Mouse (Mus musculus): ENCODE data around the gene Mfsd6l. TPM values are rescaled to one million over a fixed set of nuclear protein-coding genes. Genes with fewer than 3 reads are reported as not detected.

Gene Mfsd6l
- polyA plus RNA-seq, 1 experiment, result not detected

GRCm38 (mm10) chr11:68526441-68526840 lies 29.5 kb upstream of the Mfsd6l start:
- WGBS, result 66% methylated on average over 4 of the region's 4 CpGs
- peaks cover 4% of the 10 kb centered on the region; the same call in 1 of the 2 replicates for H3K4me1 ChIP-seq (ENCODE audit: control insufficient read depth, insufficient read depth, low read length)
- no peak overlapping the region for H3K4me3 ChIP-seq (ENCODE audit: insufficient read depth, low read depth, low read length)
- no peak overlapping the region for H3K27ac ChIP-seq (ENCODE audit: insufficient read depth, low read depth, low read length)
- TF ChIP-seq POLR2A (IDR thresholded peaks at IDR 0.05; ENCODE audit: insufficient read depth, low read depth, low read length) (no peak), CTCF (IDR thresholded peaks at IDR 0.05; ENCODE audit: insufficient read depth, low read depth, low read length) (no peak)

GRCm38 (mm10) chr11:68531066-68531806 lies 24.8 kb upstream of the Mfsd6l start:
- no peak overlapping the region for H3K4me3 ChIP-seq (ENCODE audit: insufficient read depth, low read depth, low read length)
- no peak overlapping the region for H3K27ac ChIP-seq (ENCODE audit: insufficient read depth, low read depth, low read length)
- peak; percentile 45; the same call in 1 of the 2 replicates for TF ChIP-seq CTCF (IDR thresholded peaks at IDR 0.05; ENCODE audit: insufficient read depth, low read depth, low read length)
- no peak for TF ChIP-seq POLR2A (IDR thresholded peaks at IDR 0.05; ENCODE audit: insufficient read depth, low read depth, low read length)
- WGBS, result 31% methylated on average over 16 of the region's 16 CpGs
- peaks cover 1% of the 10 kb centered on the region; the same call in 1 of the 2 replicates for H3K4me1 ChIP-seq (ENCODE audit: control insufficient read depth, insufficient read depth, low read length)

GRCm38 (mm10) chr11:68531941-68532535 lies 23.9 kb upstream of the Mfsd6l start:
- Histone ChIP-seq H3K27ac (ENCODE audit: insufficient read depth, low read depth, low read length) (no peak overlapping the region), H3K4me1 (ENCODE audit: control insufficient read depth, insufficient read depth, low read length) (no peaks in the 10 kb centered on the region), H3K4me3 (ENCODE audit: insufficient read depth, low read depth, low read length) (no peak overlapping the region)
- no peak for TF ChIP-seq POLR2A (IDR thresholded peaks at IDR 0.05; ENCODE audit: insufficient read depth, low read depth, low read length)
- TF ChIP-seq CTCF (IDR thresholded peaks at IDR 0.05; ENCODE audit: insufficient read depth, low read depth, low read length), result no peak
- 84% methylated on average over 11 of the region's 11 CpGs for WGBS

GRCm38 (mm10) chr11:68532773-68533172 lies 23.2 kb upstream of the Mfsd6l start:
- no peaks in the 10 kb centered on the region for H3K4me1 ChIP-seq (ENCODE audit: control insufficient read depth, insufficient read depth, low read length)
- no peak for TF ChIP-seq POLR2A (IDR thresholded peaks at IDR 0.05; ENCODE audit: insufficient read depth, low read depth, low read length)
- no peak for TF ChIP-seq CTCF (IDR thresholded peaks at IDR 0.05; ENCODE audit: insufficient read depth, low read depth, low read length)
- WGBS, result 77% methylated on average over 5 of the region's 5 CpGs
- no peak overlapping the region for H3K4me3 ChIP-seq (ENCODE audit: insufficient read depth, low read depth, low read length)
- no peak overlapping the region for H3K27ac ChIP-seq (ENCODE audit: insufficient read depth, low read depth, low read length)

- no peaks in the 10 kb centered on the region for H3K4me1 ChIP-seq (ENCODE audit: control insufficient read depth, insufficient read depth, low read length)
- 72% methylated on average over 6 of the region's 6 CpGs for WGBS
- H3K27ac ChIP-seq (ENCODE audit: insufficient read depth, low read depth, low read length), result no peak overlapping the region
- H3K4me3 ChIP-seq (ENCODE audit: insufficient read depth, low read depth, low read length), result no peak overlapping the region
- no peak for TF ChIP-seq POLR2A (IDR thresholded peaks at IDR 0.05; ENCODE audit: insufficient read depth, low read depth, low read length)
- TF ChIP-seq CTCF (IDR thresholded peaks at IDR 0.05; ENCODE audit: insufficient read depth, low read depth, low read length), result no peak
Observed at GRCm38 (mm10) chr11:68533971-68534475, 22.0 kb upstream of the Mfsd6l start.

- WGBS, result 71% methylated on average over 4 of the region's 4 CpGs
- Histone ChIP-seq H3K27ac (ENCODE audit: insufficient read depth, low read depth, low read length) (no peak overlapping the region), H3K4me3 (ENCODE audit: insufficient read depth, low read depth, low read length) (no peak overlapping the region), H3K4me1 (ENCODE audit: control insufficient read depth, insufficient read depth, low read length) (no peaks in the 10 kb centered on the region)
- TF ChIP-seq POLR2A (IDR thresholded peaks at IDR 0.05; ENCODE audit: insufficient read depth, low read depth, low read length) (no peak), CTCF (IDR thresholded peaks at IDR 0.05; ENCODE audit: insufficient read depth, low read depth, low read length) (no peak)
Observed at GRCm38 (mm10) chr11:68536026-68536425, 20.0 kb upstream of the Mfsd6l start.

- 69% methylated on average over 4 of the region's 4 CpGs for WGBS
- Histone ChIP-seq H3K4me3 (ENCODE audit: insufficient read depth, low read depth, low read length) (no peak overlapping the region), H3K4me1 (ENCODE audit: control insufficient read depth, insufficient read depth, low read length) (no peaks in the 10 kb centered on the region), H3K27ac (ENCODE audit: insufficient read depth, low read depth, low read length) (no peak overlapping the region)
- TF ChIP-seq CTCF (IDR thresholded peaks at IDR 0.05; ENCODE audit: insufficient read depth, low read depth, low read length), result no peak
- no peak for TF ChIP-seq POLR2A (IDR thresholded peaks at IDR 0.05; ENCODE audit: insufficient read depth, low read depth, low read length)
Observed at GRCm38 (mm10) chr11:68536465-68536864, 19.5 kb upstream of the Mfsd6l start.

GRCm38 (mm10) chr11:68539621-68540020 lies 16.4 kb upstream of the Mfsd6l start:
- 78% methylated on average over 5 of the region's 5 CpGs for WGBS
- H3K4me3 ChIP-seq (ENCODE audit: insufficient read depth, low read depth, low read length), result no peak overlapping the region
- H3K4me1 ChIP-seq (ENCODE audit: control insufficient read depth, insufficient read depth, low read length), result no peaks in the 10 kb centered on the region
- H3K27ac ChIP-seq (ENCODE audit: insufficient read depth, low read depth, low read length), result no peak overlapping the region
- TF ChIP-seq POLR2A (IDR thresholded peaks at IDR 0.05; ENCODE audit: insufficient read depth, low read depth, low read length), result no peak
- TF ChIP-seq CTCF (IDR thresholded peaks at IDR 0.05; ENCODE audit: insufficient read depth, low read depth, low read length), result no peak

GRCm38 (mm10) chr11:68544554-68544953 lies 11.4 kb upstream of the Mfsd6l start:
- H3K27ac ChIP-seq (ENCODE audit: insufficient read depth, low read depth, low read length), result no peak overlapping the region
- TF ChIP-seq CTCF (IDR thresholded peaks at IDR 0.05; ENCODE audit: insufficient read depth, low read depth, low read length) (no peak), POLR2A (IDR thresholded peaks at IDR 0.05; ENCODE audit: insufficient read depth, low read depth, low read length) (no peak)
- 29% methylated on average over 8 of the region's 8 CpGs for WGBS
- no peak overlapping the region for H3K4me3 ChIP-seq (ENCODE audit: insufficient read depth, low read depth, low read length)
- no peaks in the 10 kb centered on the region for H3K4me1 ChIP-seq (ENCODE audit: control insufficient read depth, insufficient read depth, low read length)
